Mouse (Mus musculus): ENCODE results near the gene Cryl1.

Gene Cryl1

DNA sequence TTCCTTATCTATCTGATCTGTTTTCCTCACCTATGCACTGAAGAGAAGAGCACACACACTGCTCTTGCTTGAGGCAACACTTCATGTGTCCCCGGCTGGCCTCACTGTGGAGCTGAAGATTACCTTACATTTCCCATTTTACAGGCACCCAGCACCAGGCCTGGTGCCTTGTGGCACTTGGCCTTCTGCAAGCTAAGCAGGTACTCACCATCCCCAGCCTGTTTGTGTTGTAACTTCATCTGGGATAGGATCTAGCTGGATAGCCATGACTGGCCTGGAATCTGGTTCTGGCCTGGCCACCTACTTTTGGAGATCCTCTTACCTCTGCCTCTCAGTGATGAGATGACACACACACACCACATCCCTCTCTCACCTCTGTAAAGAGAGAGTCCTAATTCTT lies 79.5 kb downstream of the Cryl1 start:
- no peak for DNase-seq (ENCODE audit: inconsistent ontology term)

DNA sequence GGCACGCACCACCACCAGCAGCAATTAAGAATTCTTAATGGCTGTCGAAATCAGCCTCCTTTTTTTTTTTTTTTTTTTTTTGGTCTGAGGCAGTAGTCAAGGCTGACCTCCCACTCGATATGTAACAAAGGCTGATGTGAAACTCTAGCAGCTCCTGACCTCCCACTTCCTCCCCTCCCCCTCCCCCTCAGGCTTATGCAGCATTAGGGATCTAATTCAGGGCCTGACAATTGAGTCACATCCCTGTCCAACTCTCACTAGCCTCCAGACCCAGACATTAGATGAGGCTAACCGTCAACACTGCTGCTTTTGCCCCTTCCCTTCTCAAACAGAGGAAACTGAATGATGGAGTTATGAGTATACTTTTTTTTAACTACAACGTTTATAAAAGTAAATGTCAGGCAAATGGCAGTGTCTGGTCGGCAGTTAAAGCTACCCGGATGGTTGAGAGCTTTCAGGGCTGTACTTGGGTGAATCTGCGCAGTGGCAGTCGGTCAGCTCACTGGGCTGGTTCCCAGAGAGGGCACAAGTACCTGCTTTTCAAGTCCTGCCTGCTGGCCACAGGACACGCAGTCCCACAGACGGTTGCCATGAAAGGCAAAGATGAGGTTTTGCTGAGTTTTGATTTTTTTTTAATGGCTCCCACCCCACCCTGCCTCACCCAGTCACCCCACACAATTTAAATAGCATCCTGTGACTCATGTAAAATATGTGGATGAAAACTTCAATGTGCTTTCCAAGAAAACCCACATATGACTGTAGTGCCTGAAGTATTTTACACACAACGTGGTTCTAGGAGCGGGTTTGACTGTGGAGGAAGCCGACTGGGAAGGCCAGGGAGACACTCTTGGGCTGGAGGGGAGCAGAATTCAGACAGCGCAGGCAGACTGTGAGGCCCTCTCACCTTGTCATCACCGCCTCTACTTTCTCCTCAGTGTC lies 81.4 kb downstream of the Cryl1 start:
- peak; percentile 53 for DNase-seq (ENCODE audit: inconsistent ontology term)

DNA sequence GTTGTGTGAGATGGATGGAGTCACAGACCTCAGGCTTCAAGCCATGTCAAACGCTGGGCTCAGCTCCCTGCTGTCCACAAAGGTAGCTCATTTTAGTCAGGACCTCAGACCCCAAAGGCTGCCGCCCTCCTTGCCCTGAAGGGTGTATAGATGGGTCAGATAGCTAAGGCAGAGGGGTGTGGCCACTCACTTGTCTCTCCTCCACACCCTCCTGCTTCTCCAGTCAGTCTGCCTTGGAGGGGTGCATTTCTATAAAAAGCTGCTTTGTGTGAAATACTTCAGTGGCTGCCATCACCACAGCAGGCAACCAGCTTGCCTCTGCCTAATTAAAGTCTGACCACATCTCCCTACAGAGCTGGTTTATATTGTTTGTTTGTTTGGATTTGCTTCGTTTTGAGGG lies 82.4 kb downstream of the Cryl1 start:
- peak; percentile 77 for DNase-seq (ENCODE audit: inconsistent ontology term)

DNA sequence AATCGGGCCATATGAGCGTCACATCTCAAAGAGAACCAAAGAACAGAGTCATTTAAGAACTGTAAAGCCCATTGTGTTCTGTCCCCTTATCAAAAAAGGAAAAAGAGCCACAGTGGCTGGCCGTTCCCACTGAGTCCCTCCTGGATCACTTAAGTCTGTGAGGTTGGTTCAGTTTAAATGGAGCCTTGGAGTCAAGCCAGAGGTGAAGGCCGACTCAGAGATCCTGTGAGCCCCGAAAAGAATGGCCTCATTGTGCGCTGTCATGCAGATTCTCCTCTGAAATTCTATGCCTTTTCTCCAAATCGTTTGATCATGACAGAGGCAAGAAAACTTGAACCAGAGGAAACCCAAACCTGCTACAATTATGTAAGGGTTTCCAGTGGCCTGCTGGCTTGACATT lies 82.8 kb downstream of the Cryl1 start:
- no peak for DNase-seq (ENCODE audit: inconsistent ontology term)

DNA sequence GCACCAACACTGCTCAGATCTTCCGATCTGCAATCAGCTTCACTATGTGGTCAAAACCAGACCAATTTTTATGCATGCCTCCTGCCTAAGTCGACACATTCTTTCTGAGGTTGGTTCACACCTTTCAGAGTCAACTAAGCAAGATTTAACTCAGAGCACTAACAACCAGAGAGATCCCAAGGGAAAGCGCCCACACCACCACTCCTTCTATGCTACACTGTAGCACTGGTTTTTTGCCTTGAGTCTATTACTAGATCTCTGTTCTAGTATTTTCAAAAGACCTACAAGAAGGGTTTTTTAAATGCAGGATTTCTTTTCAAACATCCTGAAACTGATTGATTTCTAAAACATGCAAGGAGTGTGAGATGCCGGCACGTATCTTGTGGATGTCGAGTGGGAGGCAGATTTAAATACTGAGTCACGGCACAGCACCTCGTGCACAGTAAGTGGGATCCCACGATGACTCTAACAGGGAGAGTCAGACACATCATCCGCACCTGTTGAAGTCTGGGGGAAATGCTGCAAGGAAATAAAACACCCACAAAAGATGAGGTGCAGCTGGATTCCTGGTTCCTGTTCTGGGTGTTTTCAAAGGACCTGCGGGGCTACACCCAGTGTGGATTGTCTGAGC lies 96.6 kb downstream of the Cryl1 start:
- DNase-seq (ENCODE audit: inconsistent ontology term): no peak

DNA sequence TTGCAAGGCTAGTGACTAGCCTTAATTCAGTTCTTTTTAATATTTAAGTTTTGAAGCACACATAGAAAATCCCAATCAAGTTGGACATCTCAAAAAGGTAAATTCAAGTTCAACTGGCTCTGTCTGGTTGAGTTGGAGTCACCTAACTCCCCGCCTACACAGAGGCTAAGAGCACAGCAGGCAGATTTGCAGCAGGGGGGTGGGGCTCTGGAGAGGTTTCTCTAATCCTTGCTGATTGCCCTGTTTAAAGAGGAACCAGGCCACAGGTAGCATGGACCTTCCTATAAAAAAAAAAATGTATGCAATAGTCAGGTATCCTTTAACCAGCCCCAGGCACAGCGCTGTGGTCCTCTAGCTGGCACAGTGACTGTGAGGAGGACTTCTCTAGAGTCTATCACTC lies 97.8 kb downstream of the Cryl1 start:
- no peak for DNase-seq (ENCODE audit: inconsistent ontology term)

DNA sequence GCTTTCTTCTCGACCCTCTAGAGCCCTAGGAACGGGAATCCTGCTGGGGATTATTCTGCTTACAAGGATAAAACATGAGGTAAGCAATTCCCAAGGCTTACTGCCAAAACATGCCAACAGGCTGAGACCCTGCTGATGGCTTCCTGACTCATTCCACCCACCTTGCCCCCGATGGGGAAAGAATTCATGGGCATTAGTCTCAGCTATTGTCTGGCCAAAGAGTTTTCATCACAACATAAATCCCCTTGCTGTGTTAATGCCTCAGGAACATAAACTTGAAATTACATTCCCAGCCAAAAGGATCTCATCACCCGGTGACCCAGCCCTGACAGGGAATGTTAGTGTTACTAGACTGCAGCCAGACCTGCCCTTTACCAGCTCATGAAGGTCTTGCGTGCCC lies 100.7 kb downstream of the Cryl1 start:
- DNase-seq (ENCODE audit: inconsistent ontology term): peak; percentile 40

DNA sequence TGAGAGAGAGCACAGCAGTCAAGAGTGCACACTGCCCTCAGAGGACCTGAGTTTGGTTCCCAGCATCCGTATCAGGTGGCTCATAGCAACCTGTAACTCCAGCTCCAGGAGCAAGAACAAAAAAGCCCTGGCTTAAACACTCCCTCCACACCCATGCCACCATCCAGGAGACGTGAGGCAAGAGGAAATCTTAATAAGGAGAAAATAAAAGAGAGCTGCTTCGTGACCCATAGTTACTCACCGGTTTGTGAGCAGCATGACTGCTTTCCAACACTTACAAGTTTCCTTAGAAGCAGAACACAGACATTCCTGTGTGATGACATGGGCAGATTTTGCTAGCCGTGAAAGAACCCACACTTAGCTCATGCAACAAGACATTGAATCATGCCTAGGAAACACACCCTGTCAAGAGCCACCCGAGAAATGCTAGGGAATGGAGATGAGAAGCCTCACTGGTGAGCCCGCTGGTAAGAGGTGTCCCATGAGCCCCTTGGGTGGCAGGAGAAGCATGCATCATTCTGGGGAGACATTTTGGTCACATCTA lies 106.9 kb downstream of the Cryl1 start:
- peak; percentile 27 for DNase-seq (ENCODE audit: inconsistent ontology term)

DNA sequence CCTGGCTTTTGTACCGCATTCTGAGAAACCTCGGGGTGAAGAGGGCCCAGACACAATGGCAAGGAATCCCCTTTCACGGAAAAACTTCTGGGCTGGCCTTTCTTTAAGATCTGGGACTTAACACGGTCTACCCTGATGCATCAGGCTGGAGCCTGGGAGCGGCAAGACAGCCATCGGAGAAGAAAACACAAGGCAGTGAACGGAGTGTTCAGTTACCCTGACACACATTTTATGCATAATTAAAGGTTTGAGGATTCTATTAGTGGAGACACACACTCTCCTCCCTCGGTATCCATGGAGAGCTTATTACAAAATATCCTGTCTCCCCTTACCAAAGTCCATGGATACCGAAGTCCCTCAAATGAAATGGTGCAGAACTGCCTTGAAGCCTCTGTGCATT lies 109.2 kb downstream of the Cryl1 start:
- no peak for DNase-seq (ENCODE audit: inconsistent ontology term)

DNA sequence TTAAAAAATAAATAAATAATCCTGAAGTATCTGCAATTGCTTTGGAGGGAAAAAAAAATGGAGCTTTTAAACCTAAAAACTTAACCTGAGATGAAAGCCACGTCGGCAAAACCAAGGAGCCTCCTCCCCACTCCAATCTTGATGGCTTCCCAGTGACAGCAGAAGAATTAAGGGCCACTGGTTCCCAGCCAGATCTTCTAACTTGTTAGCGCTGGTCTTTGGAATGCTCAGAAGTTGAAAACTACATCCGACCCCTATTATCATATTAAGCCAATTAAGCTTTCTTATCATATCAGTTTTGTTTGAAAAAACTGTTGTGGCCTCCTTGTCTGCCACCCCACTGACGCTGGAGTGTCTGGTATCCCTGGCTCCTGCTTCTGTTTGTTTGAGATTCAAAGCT lies 114.5 kb downstream of the Cryl1 start:
- no peak for DNase-seq (ENCODE audit: inconsistent ontology term)

DNA sequence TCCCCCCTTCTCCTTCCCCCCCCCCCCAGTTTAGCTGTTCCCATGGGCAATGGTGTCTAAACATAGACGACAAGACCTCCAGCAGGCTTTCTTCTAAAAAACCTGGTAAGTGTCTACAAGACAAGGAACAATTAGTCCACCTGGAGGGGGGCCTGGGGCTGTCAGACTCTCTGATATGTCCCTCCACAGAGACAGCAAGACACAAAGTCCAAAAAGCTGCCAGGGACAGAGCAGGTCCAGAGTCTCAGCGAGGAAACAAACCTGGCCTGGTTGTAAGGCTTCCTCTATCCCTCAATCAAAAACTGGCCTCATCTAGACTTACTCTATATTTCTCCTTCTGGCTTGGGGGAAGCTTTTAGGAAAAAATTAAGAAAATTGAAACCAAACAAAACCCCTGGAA lies 115.7 kb downstream of the Cryl1 start:
- DNase-seq (ENCODE audit: inconsistent ontology term): no peak

DNA sequence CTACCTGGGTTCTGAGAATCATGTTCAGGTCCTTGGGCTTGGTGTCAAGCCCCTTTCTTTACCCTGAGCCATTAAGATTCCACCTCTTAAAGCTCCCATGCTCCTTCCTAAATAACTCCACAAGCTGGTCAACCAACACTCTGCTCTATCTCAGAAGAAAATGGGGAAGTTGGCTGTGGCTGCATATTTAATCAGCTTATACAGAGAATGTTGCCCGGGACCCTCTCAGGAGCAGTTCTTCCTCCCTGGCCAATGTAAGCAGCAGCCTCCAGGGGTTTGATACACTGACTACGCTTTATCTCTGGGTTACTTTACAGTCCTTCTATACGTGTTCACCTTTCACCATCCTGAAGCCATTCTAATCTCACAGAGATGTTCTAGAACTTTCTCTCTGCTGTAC lies 117.5 kb downstream of the Cryl1 start:
- DNase-seq (ENCODE audit: inconsistent ontology term): no peak

DNA sequence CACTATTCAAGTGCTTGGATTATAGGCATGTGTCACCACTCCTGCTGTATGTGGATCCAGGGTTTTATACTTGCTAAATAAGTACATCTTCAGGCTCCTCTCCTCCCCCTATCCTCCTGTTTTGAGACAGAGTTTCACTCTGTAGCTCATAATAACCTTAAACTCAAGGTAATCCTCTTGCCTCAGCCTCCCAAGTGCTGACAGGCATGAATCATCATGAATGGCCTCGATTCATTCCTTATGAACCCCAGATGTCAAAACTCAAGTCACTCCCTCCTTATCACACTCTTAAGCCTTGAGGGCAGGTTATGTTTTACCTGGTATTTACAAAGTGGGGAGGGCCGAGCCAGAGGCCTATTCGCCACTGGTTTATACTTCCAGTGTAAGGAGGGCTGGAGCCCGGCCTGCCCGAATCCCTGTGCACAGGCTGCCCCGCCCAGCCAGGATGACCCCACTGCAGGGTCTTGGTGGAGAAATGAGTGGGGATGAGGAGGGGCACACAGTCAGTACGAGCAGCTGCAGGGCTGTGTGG lies 121.8 kb downstream of the Cryl1 start:
- no peak for DNase-seq (ENCODE audit: inconsistent ontology term)

DNA sequence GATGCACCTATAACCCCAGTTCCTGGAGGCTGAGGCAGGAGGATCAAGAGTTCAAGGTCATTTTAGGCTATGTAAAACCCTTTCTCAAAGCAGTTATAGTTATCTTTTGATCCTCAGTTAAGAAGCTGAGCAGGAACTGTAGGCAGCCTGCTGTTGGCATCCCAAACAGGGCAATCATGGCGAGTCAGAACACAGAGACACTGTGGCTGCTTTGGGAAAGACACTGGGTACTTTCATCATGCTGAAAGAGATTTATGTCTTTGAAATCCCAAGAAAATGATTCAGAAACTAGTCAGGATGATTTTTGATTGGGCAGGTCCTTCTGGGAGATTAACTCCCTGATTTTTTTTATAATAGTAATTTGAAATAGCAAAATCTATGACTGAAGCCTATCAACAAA lies 126.0 kb downstream of the Cryl1 start:
- DNase-seq (ENCODE audit: inconsistent ontology term): no peak

DNA sequence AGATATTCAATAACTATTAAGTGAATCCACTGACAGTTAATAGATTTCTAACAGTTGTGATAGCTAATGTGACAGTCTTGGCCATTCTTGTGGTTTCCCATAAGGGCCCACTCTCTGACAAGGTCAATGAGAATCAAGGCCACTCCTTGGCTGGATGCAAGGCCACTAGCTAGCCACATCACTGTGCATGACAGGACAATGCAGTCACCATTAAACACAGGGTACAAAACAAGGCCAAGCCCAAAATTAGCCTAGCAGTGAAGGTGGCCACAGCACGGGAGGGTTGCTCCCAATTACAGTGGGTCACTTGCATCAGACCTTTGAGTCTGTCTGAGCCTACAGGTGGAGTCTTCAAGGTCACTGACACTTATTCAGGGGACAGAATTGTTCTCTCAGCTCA lies 126.5 kb downstream of the Cryl1 start:
- no peak for DNase-seq (ENCODE audit: inconsistent ontology term)

DNA sequence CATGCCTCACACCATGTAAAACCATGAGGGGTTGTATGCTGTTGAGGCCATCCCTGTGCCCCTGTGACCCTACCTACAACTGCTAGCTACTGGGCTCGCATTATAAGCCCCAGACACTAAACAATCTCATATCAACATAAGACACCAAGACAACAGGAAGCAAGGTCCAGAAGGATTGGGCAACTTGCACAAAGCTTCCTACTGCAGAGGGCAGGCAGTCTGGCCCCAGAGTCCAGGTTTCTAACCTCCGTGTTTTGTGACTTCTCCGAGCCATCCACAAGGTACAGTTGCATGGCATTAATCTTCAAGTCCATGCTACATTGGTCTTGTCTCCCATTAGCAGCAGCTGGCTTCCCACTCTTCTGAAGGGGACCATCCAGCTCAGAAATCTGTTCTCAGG lies 129.4 kb downstream of the Cryl1 start:
- DNase-seq (ENCODE audit: inconsistent ontology term): no peak

DNA sequence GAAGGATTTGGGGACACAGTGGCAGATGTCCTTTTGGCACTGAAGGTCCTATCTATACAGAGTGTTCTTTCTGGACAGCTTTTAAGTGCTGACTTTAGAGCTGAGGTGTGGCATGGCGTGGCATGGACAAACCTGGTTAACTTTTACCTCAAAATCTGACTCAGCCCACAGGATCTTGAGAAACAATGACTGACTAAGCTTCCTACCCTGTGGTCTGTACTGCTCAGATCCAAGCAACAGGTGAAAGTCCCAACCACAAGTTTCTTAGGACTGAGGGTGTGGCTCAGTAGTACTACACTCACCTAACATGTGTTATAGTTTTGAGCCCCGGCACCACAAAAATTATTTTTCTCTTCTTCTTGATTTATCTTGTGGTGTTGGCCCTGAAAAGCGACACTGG lies 130.0 kb downstream of the Cryl1 start:
- DNase-seq (ENCODE audit: inconsistent ontology term): no peak

DNA sequence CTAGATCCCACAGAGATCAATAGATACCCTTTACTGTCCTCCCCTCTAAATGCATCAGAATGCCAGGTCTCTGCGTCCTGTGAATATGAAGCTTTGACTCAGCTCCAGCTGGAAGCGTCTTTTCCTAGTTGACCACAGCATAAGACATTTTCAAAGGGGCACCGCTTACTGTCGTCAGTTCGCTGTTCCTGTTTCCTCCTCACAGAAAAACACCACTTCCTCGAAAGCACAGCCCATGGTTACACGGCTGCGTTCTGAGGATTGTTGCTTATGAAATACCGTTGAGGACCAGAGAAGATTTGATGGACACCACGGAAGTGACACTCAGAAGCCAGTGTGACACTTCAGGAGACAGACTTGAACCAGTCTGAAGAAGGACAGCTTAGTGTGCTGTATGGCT lies 134.4 kb downstream of the Cryl1 start:
- no peak for DNase-seq (ENCODE audit: inconsistent ontology term)

DNA sequence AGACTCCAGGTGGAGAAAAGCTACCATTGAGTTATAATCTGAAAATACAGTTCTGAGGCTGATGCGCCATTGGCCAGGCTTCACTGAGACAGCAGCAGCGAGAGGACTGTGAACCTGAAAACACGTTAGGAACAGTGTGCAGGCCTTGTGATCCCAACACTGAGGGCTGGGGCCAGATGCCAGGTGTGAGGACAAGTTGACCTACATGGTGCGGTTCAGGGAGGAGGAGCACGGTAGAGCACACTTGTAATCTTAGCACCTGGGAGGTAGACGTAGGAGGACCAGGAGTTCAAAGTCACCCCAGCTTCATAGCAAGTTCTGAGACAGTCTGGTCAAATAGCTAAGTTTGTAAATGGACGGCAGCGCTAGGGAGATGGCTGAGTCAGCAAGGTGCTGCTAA lies 139.0 kb downstream of the Cryl1 start:
- no peak for DNase-seq (ENCODE audit: inconsistent ontology term)

DNA sequence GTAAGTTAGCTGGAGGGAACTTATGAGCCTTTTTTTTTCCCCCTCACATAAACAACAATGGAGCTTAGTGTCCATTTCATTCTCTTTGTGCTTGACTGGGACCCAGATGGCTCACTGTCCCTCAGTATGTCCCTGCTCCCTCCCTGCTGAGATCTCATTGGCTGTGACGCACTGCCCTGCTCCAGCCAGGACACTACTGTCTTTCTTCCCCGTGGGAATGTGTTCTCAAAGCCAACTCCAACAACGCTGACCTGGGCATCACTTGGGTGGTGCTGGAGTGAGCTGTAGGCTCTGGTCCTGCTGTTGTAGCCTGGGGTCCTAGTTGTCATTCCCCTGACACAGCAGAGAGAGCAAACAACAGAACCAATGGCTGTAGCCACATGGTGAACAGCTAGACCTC lies 149.7 kb downstream of the Cryl1 start:
- peak; percentile 49 for DNase-seq (ENCODE audit: inconsistent ontology term)

DNA sequence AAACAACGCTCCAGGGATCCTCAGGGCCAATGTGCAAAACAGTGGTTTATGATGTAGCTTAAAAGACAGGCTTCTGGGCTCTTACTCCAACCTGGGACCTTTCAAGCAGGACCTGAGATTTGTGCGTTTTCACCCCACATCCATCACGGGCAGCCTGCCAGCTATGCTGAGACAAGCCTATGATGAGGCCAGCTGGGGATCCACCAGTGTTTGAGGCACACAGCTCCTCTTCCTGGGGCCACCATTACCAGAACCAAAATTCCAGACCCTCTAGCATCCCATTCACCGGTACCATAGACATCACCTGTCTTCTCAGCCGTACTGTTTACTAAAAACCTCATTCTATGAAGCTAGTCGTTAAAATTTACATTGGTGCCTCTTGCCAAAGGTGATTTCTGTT lies 151.8 kb downstream of the Cryl1 start:
- no peak for DNase-seq (ENCODE audit: inconsistent ontology term)

DNA sequence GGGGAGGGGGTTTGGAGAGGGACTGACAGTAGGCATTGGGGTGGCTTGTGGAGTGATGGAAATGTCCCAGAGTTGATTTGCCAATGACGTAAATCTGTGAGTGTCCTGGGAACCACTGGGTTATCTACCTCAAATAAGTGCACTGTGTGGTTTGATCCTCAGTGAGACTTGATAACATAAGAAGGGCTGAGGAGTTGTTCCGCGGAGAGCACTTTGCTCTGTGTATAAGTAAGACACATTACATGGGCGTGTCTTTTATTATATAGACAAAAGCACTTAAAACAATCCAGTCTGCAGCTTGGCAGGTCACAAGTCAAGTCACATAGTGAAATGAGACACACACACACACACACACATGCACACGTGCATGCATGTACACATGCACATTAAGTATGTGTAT lies 155.4 kb downstream of the Cryl1 start:
- DNase-seq (ENCODE audit: inconsistent ontology term): no peak

DNA sequence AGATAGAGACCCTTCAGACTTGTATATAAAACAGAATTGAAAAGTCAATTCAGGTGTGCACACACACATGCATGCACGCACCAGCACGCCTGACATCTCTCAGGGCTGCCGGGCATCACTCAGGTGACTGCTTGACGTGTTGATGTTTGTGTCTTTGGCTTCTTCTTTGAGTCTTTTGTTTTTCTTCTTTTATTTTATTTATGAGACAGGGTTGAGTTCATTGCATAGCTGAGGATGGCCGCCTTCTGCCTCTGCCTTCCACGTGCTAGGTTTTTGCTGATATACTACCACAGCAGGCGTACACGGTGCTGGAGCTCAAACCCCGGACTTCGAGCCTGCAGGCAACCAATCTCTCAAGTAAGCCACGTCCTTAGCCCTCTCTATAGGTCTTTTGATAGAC lies 163.1 kb downstream of the Cryl1 start:
- DNase-seq (ENCODE audit: inconsistent ontology term): no peak
